Mouse (Mus musculus) 3T3-L1 (cell line): ENCODE results near the gene Iqcj.
"Not testable (repeated sequence)": the region's sequence is repeated elsewhere in the genome, so short reads cannot be mapped to it uniquely, and the experiment has no call there.

Source experiments
- DNase-seq: peaks from one replicate; pipeline ENCODE4 v3.0.0-alpha.2; 2015; ENCODE audit warnings: low read depth, low spot score

Gene Iqcj

GRCm38 (mm10) chr3:68071395-68072386 is 179.7 kb downstream of the Iqcj start:
- DNase-seq, result peak; percentile 9

- no peak for DNase-seq
Observed at GRCm38 (mm10) chr3:68077406-68077805, 185.4 kb downstream of the Iqcj start.

GRCm38 (mm10) chr3:68085024-68085423 is 193.0 kb downstream of the Iqcj start:
- no peak for DNase-seq

GRCm38 (mm10) chr3:68092108-68092507 is 200.1 kb downstream of the Iqcj start:
- no peak for DNase-seq

- DNase-seq, result no peak
Observed at GRCm38 (mm10) chr3:68096724-68097431, 204.9 kb downstream of the Iqcj start.

GRCm38 (mm10) chr3:68099561-68099960 is 207.5 kb downstream of the Iqcj start:
- DNase-seq, result not testable (repeated sequence)

- no peak for DNase-seq
Observed at GRCm38 (mm10) chr3:68101343-68101742, 209.3 kb downstream of the Iqcj start.

GRCm38 (mm10) chr3:68105081-68105685 is 213.2 kb downstream of the Iqcj start:
- DNase-seq, result no peak
